Mouse (Mus musculus): ENCODE data around the gene Panx1.

Panx1 gene

DNA sequence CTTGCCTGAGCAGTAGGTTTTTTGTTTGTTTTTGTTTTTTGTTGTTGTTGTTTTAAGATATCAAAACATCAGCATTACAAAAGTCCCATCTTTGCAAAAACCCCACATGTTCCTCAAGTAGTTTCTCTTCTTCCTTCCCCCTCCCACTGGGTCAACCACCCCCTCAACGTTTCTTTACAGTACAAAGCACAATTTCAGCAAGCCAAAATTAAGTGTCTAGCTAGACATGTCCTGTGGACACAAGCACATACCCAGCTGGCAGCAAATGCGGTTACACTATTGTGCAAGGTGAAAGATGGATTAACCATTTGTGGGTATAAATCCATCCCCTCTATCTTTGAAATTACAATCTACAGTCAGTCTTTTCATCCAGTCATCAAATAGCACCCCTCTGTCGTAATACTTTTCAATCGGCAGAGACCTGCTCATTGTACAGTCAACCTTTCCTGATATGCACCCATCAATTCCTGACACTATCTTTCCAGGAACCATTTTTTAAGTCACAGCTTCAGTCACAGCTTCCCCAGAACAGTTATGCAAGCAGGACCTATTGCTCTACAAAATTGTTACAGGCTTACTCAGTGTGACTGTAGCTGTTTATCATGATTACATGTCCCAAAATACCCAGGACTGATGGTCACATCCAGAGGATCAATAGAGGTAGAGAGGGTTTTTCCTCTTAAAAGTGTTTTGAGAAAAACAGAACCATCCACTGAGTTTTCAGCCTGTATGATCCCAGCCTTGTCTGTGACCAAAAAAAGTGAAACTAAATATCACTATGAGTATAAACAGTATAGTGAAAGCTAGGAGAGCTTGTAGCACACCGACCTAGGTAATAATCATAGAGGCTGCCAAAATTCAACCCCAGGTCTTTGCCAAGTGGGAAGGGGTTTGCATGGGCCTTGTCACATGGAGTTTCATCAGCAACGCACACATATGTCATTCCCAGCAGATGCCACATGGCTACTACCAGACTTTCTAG is 70.7 kb downstream of the Panx1 start:
- no peak for DNase-seq (ENCODE audit: extremely low read depth, insufficient read length, low spot score)

DNA sequence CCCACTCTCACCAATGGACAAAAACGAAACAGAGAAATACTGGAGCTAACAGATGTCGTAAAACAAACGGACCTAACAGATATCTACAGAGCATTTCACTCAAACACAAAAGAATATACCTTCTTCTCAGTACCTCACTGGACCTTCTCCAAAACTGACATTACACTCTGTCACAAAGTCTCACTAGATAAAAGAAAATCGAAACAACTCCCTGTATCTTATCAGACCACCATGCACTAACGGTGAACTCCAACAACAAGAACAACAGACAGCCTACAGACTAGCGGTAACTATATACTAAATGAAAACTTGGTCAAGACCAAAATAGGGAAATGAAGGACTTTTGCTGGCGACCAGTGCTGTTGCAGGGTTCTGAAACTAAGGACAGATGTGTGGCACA is 71.5 kb downstream of the Panx1 start:
- no peak for DNase-seq (ENCODE audit: extremely low read depth, insufficient read length, low spot score)

DNA sequence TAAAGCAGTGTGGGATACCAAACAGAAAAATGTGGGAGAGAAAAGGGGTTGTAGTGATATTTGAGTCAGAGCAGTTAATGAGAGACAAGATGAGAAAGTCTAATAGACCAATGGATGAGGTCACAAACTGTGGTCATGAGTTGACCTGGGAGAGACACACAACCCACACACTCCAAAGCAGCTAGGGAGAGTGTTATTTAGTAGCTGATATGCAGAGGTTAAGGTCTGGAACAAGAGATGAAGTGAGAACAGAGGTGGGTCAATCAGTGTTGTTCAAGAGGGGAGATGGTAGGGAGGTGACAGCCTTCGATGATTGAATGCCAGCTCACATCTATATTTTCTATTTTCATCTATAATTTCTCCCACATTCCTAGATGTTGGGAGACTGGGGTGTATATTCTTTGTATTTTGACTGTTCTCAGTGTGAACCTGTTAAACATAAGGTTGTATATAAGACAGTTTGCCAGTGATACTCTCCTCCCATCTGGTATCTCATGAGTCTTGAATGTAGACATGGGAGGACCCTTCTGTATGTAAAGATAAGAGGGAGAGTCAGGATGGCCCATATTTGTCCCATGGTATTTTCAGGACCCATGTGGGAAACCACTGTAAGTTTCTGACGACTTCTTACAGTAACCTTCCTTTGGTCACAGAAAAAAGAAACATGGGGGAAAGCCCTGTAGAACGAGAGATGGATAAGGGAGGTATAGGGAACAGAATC is 74.3 kb downstream of the Panx1 start:
- no peak for DNase-seq (ENCODE audit: extremely low read depth, insufficient read length, low spot score)

DNA sequence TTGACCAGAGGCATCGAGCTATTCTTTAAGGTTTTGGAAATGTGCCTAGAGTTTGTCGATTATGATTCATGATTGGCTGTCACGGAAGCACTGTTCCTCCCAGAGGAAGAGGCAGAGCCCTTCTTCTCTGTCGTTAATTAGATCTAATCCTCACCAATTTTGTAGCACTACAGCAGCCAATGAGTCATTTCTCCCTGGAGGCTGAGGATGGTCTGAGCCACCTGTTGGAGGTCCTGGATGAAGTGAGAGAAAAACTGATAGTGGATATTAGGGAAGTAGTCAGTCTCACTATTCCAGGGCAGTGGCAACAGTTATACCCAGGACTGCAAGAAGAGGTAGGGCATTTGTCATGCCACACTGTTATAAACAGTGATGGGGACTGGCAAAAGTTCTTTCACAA is 75.1 kb downstream of the Panx1 start:
- no peak for DNase-seq (ENCODE audit: extremely low read depth, insufficient read length, low spot score)

DNA sequence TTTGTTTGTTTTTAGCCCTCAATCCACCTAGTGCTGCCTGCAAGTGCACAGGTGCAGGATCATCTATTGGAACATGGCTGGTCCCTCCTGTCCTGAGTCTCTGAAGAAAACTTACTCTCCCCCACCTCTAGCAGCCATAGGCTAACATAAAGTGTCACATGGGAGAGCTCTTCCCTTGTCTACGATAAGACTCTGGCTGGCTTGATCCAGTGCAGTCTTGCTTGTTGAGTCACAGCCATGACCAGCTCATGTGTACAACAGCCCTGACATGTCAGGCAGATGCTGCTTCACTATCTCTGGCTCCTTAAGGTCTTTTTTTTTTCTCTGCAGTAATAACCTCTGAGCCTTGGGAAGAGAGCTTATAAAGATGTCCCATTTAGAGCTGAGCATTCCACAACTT is 77.7 kb downstream of the Panx1 start:
- DNase-seq (ENCODE audit: extremely low read depth, insufficient read length, low spot score): no peak

DNA sequence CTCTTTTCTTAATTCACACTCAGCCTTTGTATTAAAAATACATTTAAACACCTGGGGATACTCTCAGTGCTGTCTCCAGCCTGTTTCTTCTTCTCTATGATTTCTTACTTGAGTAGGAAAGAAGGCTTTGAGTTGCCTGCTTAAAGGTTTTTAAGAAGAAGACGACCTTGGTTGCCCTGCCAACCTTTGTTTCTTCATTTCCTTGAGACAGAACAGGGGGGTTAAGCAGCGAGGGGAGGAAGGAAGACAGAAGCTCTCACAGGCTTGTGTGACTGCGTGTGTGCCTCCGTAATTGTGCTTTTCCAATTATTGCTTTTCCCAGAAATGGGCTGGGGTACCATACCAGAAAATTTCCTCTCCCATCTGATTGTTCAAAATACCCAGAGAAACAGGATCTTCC is 78.5 kb downstream of the Panx1 start:
- no peak for DNase-seq (ENCODE audit: extremely low read depth, insufficient read length, low spot score)

DNA sequence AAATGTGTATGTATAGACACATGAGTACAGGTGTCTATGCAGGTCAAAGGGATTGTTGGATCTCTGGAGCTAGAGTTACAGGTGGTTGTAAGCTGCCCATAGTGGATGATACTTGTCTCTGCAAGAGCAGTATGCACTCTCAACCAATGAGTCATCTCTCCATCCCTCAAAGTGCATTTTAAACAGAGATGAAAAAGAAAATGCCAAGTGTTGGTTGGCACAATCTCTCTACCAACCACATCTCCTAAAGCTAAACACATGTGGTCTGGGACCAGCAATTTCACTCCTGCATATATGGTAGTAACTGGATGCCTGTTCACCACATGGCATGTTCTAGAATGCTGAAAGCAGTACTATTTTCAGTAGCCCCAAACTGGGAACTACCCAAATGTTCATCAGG is 79.9 kb downstream of the Panx1 start:
- DNase-seq (ENCODE audit: extremely low read depth, insufficient read length, low spot score): no peak

DNA sequence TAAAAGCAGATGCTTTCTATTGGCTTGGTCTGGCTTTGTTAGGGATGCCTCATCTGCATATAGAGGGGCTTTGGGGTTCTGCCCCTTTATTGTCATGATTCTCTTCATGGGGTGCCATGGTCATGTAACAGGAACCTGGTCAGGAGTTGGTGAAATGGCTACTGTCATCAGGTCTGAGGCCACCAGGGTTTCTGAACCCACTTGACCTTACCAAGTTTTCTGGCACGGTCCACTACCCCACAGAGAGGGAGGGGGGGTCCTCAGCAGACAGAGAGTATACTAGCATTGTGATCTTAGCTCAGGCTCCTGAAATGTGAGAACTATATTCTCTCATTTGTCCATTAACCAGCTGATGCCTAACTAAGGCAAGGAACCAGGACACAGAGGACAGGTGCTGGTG is 82.5 kb downstream of the Panx1 start:
- DNase-seq (ENCODE audit: extremely low read depth, insufficient read length, low spot score): no peak

DNA sequence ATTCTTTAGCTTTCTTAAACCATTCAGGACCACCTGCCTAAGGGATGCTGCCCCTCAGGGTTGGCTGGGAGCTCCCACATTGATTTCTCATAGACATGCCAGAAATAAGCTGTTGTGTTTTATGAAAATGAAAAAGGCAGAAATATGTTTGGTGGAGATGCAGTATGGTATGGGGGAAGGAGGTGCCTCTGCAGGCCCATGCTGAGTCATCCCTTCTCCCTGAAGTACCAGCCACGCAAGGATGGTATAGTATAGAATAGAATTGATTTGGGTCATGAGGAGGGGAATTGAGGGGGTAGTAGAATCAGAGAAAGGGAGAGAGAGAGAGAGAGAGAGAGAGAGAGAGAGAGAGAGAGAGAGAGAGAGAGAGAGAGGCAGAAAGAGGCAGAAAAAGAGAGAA is 90.6 kb downstream of the Panx1 start:
- no peak for DNase-seq (ENCODE audit: extremely low read depth, insufficient read length, low spot score)
